Mouse (Mus musculus) C2C12 (cell line): Measurements from ENCODE around the gene Hectd4. TPM values are rescaled to one million over a fixed set of nuclear protein-coding genes. Genes with fewer than 3 reads are reported as not detected.

ENCODE experiments used
- H3K27me3 ChIP-seq: one replicate; pipeline ENCODE4 v1.6.1; 2011; ENCODE audit not compliant: control insufficient read depth, insufficient read depth, insufficient read length
- H3K36me3 ChIP-seq: one replicate; pipeline ENCODE4 v1.6.1; 2011; ENCODE audit not compliant: control insufficient read depth, insufficient read depth
- H3K4me3 ChIP-seq: one replicate; pipeline ENCODE4 v1.5.1; 2011; ENCODE audit warnings: mild to moderate bottlenecking, control low read depth; ENCODE audit not compliant: poor library complexity, insufficient read depth, severe bottlenecking
- H3K79me2 ChIP-seq: one replicate; pipeline ENCODE4 v1.6.1; 2011; ENCODE audit not compliant: control insufficient read depth, insufficient read depth
- H3K79me3 ChIP-seq: one replicate; pipeline ENCODE4 v1.6.1; 2011; ENCODE audit warnings: low read depth, control low read depth
- H3ac ChIP-seq: one replicate; pipeline ENCODE3; 2011; ENCODE audit warnings: low read depth; ENCODE audit not compliant: control insufficient read depth, insufficient read length
- CEBPB ChIP-seq: IDR thresholded peaks from one replicate; pipeline ENCODE4 v1.6.1; 2011; ENCODE audit warnings: low read depth, mild to moderate bottlenecking, control low read depth, moderate library complexity
- CTCF ChIP-seq: IDR thresholded peaks from one replicate; pipeline ENCODE4 v1.5.1; 2011; ENCODE audit not compliant: control insufficient read depth, insufficient read depth, insufficient read length
- FOSL1 ChIP-seq: IDR thresholded peaks from one replicate; pipeline ENCODE4 v1.8.0; 2011; ENCODE audit warnings: mild to moderate bottlenecking, low read length; ENCODE audit not compliant: poor library complexity, insufficient read depth, severe bottlenecking
- MAX ChIP-seq: IDR thresholded peaks from one replicate; pipeline ENCODE4 v1.6.1; 2011; ENCODE audit warnings: mild to moderate bottlenecking, control low read depth
- MYOD1 ChIP-seq: IDR thresholded peaks from one replicate; pipeline ENCODE4 v1.6.1; 2011; ENCODE audit warnings: low read depth; ENCODE audit not compliant: control insufficient read depth, insufficient read length
- MYOG ChIP-seq: IDR thresholded peaks from one replicate; pipeline ENCODE4 v1.6.1; 2011; ENCODE audit not compliant: control insufficient read depth, insufficient read length; ENCODE audit errors: extremely low read depth
- USF1 ChIP-seq: IDR thresholded peaks from one replicate; pipeline ENCODE4 v1.6.1; 2011; ENCODE audit warnings: low read depth, mild to moderate bottlenecking, control low read depth, moderate library complexity
- polyA plus RNA-seq: library from polyadenylated mRNA; unstranded; fragments of >200 nt; fragmentation: generic; extraction: Trizol; gene quantifications from one replicate; pipeline ENCODE4 v1.2.1, GENCODE M21; 2012; ENCODE audit warnings: missing spikeins

Gene Hectd4
- polyA plus RNA-seq, 1 experiment, result 5.4 TPM

DNA sequence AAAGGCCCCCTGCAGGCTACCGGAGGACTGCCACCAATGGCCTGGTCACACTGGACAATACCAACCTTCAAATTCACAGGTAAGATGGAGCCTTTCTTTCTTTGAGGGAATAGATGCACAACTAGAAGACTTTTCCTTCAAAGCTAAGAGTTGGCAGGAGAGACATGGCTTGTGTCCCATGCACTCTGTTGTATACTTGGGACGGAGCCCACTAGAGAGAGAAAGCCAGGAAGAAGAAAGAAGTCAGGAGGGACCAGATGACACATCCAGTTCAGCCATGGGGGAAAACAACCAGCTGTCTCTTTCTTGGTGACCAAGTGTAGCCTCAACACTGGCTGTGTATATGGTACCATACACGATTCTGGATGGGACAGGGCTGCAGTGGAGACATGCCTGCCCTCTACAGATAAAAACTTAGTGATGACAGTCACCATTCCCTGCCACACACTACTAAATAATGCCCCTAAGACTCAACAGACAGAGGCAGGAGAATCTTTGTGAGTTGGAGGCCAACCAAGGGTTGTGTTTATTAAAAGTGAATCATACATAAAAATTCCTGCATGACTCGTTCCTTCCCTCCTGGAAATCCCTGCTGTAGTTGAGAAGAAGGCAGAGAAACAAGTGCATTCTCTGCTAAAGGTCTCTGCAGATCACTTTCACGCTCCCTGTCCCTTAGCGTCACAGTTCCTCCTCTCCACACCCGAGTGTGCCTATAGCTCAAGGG, 119.7 kb downstream of the Hectd4 start:
- Histone ChIP-seq H3K79me3 (no peaks in the 10 kb centered on the region), H3K4me3 (no peak overlapping the region), H3K36me3 (peaks cover 28% of the 10 kb centered on the region), H3K27me3 (no peaks in the 10 kb centered on the region), H3K79me2 (no peaks in the 10 kb centered on the region), H3ac (no peak overlapping the region)
- TF ChIP-seq FOSL1, result no peak
- TF ChIP-seq MYOG, result no peak
- TF ChIP-seq MAX, result no peak
- TF ChIP-seq CTCF, result no peak
- TF ChIP-seq CEBPB, result no peak
- TF ChIP-seq USF1, result no peak

GRCm38 (mm10) chr5:121340965-121341473, 121.0 kb downstream of the Hectd4 start:
- TF ChIP-seq FOSL1 (no peak), MAX (peak; percentile 7), CTCF (no peak), CEBPB (no peak), MYOD1 (peak; percentile 14), MYOG (no peak)
- H3K36me3 ChIP-seq, result peaks cover 34% of the 10 kb centered on the region
- H3K79me2 ChIP-seq, result no peaks in the 10 kb centered on the region
- no peaks in the 10 kb centered on the region for H3K27me3 ChIP-seq
- H3ac ChIP-seq, result no peak overlapping the region
- H3K4me3 ChIP-seq, result no peak overlapping the region
- H3K79me3 ChIP-seq, result no peaks in the 10 kb centered on the region

- Histone ChIP-seq H3ac (no peak overlapping the region), H3K79me3 (no peaks in the 10 kb centered on the region), H3K36me3 (peaks cover 34% of the 10 kb centered on the region), H3K4me3 (no peak overlapping the region), H3K79me2 (no peaks in the 10 kb centered on the region), H3K27me3 (no peaks in the 10 kb centered on the region)
- TF ChIP-seq FOSL1, result no peak
- TF ChIP-seq MYOG, result no peak
- TF ChIP-seq USF1, result no peak
- no peak for TF ChIP-seq MAX
- TF ChIP-seq MYOD1, result no peak
- TF ChIP-seq CTCF, result no peak
- no peak for TF ChIP-seq CEBPB
These were observed 122.5 kb downstream of the Hectd4 start for GRCm38 (mm10) chr5:121342490-121342889.

GRCm38 (mm10) chr5:121343997-121344396, 124.0 kb downstream of the Hectd4 start:
- no peaks in the 10 kb centered on the region for H3K79me3 ChIP-seq
- no peaks in the 10 kb centered on the region for H3K27me3 ChIP-seq
- H3K79me2 ChIP-seq, result no peaks in the 10 kb centered on the region
- H3ac ChIP-seq, result no peak overlapping the region
- H3K4me3 ChIP-seq, result no peak overlapping the region
- H3K36me3 ChIP-seq, result peaks cover 33% of the 10 kb centered on the region
- no peak for TF ChIP-seq MYOD1
- no peak for TF ChIP-seq FOSL1
- no peak for TF ChIP-seq CTCF
- no peak for TF ChIP-seq USF1
- TF ChIP-seq MAX, result no peak

DNA sequence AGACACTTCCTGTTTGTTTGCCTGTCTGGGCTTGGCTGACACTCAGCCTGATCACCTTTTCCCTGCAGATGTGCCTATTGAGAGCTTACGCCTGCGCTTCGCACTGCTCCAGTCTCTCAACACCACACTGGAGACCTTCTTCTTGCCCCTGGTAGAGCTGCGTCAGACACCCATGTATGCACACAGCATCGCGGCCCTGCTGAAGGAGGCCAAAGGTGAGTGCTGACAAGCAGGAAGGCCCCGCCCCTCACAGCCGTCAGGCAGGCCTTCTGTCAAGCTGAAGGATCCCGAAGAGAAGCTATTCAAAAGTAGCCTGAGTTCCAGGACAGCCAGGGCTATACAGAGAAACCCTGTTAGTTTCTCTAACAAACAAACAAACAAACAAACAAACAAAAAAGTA, 139.2 kb downstream of the Hectd4 start:
- Histone ChIP-seq H3K79me2 (no peaks in the 10 kb centered on the region), H3K27me3 (no peaks in the 10 kb centered on the region), H3K36me3 (peaks cover 38% of the 10 kb centered on the region), H3ac (no peak overlapping the region), H3K79me3 (no peaks in the 10 kb centered on the region), H3K4me3 (no peak overlapping the region)
- TF ChIP-seq USF1 (no peak), CEBPB (no peak), FOSL1 (no peak), MYOD1 (no peak), MAX (no peak), CTCF (no peak), MYOG (no peak)

DNA sequence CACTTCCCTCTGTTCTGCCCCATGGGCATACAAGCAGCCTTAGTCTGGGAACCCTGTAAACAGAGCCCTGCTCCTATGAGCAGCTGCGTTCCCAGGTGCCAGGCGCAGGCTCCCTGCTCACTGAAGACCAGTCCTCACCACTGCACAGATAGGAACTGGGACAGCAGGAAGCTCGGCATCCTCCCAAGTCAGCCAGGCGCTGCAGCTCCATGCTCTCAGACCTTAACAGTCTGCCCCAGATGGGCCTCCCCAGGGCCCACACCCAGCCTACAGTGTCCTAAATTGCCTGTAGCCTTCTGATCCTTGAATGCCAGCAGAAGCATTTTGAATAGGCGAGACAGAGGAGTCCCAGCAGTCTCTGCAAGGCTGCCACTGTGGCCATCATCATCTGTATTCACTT, 141.7 kb downstream of the Hectd4 start:
- TF ChIP-seq MYOG, result no peak
- TF ChIP-seq USF1, result no peak
- no peak for TF ChIP-seq MYOD1
- TF ChIP-seq CTCF, result no peak
- TF ChIP-seq CEBPB, result no peak
- no peak for TF ChIP-seq MAX
- no peak for TF ChIP-seq FOSL1
- no peaks in the 10 kb centered on the region for H3K27me3 ChIP-seq
- H3K79me3 ChIP-seq, result no peaks in the 10 kb centered on the region
- no peak overlapping the region for H3ac ChIP-seq
- no peak overlapping the region for H3K4me3 ChIP-seq
- H3K79me2 ChIP-seq, result no peaks in the 10 kb centered on the region
- H3K36me3 ChIP-seq, result peaks cover 36% of the 10 kb centered on the region
